Mouse (Mus musculus) cerebellum, postnatal 4 days (tissue): ENCODE measurements around the gene Gm5141.
"Not testable (repeated sequence)": the region's sequence is repeated elsewhere in the genome, so short reads cannot be mapped to it uniquely, and the experiment has no call there.

Experiments used
- DNase-seq, 2 experiments: peaks; one replicate each; pipeline ENCODE4 v3.0.0; 2022; ENCODE audit warnings: low spot score in 2 of 2, mixed read lengths in 1 of 2

Gm5141 gene

DNA sequence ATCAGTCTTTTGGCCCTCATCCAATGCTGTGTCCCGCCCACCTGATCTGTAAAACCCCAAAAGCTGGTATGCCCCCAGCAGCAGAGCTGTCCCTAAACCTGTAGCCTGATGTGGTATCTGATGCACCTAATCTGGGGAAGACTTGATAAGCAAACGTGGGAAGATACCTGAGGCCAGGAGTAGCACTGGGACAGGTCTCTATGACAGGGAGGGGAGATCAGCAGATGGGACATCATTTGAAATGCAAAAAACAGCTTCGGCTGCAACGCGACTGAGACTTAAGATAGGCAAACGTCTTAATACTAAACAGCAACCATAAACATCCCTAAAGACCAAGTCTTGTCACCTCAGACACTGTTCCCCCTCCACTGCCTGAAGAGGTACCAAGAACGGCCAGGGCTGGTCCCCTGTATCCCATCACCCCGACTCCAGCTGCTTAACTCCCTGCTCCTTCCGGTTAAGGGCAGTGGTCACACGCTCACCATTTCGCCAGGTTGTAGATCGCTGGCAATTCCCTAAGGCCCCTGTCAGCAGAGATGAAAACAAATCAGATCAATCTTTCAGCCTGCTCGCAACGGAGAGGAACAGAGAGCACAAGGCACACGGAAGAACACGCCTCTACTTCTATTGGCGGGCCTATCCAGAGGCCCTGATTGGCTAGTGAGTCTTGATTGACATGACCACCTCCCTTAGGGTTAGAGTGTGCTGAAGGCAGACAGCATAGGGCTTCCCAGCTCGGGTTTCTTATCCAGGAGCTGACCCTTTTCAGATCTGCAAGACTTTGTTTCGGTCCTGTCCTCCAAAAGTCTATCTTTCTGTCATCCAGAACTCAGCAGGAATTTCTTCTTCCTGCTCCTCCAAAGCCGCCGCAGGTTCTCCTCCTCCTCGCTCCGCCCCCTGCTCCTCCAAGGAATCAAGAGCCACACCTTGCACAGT, at the start of gene Gm5141:
Gene Gm5141 (minus strand): TSS at position 610 of the 936 bp plus-strand sequence.
- DNase-seq = peak in 1 of 2 experiments; percentile 20

DNA sequence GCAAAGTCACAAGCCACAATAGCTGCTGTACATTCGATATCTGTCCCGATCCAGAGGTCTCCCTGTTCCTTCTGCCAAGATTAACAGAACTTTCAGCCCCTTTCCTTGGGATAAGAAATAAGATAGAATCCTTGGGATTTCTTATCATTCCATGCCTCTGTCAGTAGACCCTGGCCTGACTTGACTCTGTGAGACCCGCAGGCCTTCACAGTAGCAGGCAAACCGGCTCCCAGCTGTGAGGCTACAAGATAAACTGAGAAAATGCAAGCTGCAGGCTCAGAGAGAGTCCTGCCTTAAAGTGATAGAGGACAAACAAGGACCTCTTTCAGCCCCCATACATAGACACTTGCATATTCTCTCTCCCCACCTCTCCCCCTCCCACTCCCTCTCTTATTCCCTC, 47.7 kb upstream of the Gm5141 start:
- no peak for DNase-seq

DNA sequence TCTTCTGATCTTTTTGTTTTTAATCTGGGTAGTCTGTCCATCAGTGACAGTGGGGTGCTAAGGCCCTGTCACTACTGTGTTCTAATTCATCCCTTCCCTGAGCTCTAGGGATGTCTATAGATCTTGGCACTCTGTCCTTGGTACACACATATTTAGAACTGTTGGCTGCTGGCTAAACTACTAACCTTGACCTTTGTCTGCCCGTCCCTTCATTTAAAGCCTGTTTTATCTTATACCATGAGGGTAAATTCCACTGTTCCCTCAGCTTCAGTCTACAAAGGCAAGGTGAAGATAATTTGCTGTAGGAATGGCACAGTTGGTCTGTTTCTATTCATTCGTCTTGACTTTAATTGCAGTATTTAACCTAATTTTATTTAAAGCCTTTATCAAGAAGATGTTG, 46.6 kb upstream of the Gm5141 start:
- DNase-seq = no peak

DNA sequence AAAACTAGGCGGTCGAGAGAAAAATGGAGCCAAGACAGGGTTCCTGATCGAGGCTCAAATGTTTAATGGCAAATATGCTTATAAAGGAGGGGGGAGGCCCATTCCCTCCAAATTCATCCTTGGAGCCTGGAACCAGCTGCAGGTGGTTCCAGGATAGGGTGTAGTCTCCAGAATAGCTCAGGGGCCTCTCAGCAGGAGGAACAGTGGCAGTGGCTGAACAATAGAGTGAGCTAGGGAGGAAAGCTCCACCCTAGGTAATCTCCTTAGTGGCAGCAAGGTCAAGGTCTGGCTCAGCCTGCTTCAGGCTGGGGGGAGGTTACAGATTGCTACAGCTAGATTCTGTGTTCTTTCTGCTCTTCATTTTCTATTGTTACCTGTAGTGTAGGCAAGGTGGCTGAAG, 30.1 kb upstream of the Gm5141 start:
- not testable (repeated sequence) for DNase-seq

DNA sequence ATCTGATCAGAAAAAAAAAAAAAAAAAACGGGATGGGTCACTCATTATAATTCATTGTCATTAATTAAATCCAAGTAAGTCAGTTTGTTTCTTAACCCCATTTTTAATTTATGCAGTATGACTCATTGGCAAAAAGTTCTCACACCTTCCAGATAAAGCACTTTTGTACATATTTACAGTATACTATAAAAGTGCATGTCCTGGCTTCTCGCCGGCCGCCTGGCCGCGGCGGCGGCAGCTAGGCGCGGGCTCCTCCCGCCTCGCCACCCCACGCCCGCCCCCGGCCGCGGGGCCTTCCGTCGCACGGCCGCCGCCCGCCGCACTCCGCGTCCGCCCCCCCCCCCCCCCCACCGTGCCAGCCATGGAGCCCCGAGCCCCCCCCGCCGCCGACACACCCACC, 27.1 kb upstream of the Gm5141 start:
- no peak for DNase-seq

DNA sequence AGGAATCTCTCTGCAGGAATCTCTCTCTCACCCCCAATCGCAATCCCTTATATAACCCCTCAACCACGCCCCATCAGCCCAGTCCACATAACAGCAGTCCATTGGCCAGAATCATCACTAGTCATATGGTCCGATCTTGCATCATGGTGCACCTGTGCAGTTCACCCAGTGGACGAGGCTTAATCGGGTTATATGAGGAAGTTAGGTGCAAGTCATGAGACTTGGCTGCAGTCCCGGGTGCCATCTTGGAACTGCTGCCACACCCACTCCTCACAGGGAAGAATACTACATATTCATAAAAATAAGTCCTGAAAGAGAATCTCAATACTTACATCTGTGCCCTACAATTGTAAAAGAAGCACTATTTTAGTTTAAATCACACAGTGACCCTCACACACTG, 22.4 kb upstream of the Gm5141 start:
- not testable (repeated sequence) for DNase-seq

DNA sequence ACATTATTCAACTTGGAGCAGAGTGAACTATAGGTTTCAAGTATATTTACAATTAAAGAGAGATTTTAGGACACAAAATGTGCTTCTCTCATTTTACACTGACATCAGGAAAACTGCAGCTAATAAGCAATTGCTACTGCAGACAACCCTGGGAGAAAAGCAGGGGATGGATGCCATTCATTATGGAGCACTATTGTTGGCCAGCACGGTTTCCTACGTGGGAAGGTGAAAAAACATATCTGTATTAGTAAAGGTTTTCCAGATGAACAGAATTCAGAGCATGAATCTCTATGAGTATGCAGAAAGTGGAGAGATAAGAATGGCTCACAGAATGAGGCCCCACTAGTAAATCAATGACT, 506 bp upstream of the Gm5141 start:
- not testable (repeated sequence) for DNase-seq

DNA sequence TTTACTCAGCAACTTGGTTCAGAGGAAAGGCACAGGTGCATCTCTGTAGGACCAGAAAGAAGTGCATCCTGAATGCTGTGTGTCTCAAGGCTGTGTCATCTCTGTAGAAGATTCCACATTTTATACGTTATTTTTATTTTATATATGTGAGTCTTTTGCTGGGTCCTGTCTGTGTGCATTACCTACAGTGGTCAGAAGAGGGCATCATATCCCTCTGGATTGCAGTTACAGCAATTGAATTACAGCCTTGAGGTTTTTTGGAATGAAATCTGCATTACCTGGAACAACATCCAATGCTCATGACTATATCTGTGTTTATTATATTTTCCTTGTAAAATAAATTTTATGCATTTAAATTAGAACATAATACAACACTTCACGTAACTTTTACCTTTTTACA, 21.8 kb downstream of the Gm5141 start:
- DNase-seq = peak in 1 of 2 experiments; percentile 37

DNA sequence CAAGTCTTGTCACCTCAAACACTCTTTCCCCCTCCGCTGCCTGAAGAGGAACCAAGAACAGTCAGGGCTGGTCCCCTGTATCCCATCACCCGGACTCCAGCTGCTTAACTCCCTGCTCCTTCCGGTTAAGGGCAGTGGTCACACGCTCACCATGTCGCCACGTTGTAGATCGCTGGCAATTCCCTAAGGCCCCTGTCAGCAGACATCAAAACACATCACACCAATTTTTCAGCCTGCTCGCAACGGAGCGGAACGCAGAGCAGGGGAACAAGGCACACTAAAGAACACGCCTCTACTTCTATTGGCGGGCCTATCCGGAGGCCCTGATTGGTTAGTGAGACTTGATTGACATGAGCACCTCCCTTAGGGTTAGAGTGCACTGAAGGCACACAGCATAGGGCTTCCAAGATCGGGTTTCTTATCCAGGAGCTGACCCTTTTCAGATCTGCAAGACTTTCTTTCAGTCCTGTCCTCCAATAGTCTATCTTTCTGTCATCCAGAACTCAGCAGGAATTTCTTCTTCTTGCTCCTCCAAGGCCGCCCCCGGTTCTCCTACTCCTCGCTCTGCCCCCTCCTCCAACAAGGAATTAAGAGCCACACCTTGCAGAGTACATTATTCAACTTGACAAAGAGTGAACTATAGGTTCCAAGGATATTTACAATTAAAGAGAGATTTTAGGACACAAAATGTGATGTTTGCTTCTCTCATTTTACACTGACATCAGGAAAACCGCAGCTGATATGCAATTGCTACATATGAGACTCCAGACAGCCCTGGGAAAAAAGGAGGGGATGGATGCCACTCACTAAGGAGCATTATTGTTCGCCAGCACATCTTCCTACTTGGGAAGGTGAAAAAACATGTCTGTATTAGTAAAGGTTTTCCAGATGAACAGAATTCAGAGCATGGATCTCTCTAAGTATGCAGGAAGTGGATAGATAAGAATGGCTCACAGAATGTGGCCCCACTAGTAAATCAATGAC, 24.9 kb downstream of the Gm5141 start, which contains the start of gene Platr25:
Gene Platr25 (minus strand): TSS at position 278 of the 984 bp plus-strand sequence.
- DNase-seq = peak in 1 of 2 experiments; percentile 34

DNA sequence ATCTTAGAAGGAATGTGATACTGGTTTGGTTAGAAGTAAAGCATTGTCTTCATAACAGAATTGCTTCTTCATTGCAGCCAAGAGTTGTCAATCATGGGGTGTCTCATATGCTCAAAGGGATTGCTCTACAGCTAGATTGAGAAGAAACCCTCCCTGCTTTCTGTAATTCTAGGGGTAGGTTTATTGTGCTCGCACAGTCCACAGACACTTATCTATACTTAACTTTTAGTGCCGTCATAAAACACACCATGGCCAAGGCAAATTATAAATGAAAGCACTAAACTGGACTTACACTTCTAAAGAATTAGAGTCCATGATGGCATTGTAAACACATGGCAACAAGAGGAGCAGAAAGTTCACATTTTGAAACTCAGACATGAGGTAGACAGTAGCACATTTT, 52.3 kb downstream of the Gm5141 start:
- no peak for DNase-seq
